Comparison of ENCODE assay signal across 14 mouse cellular contexts in genomic region chr2:33461066-33461465, GRCm38 (mm10).
"Had no signal": no experiment of that assay in that cellular context is flagged by ENCODE, and none has a peak within 500 bp of the region (broad histone marks: within the 10 kb centered on the region; RNA-seq: fewer than 3 reads in every experiment).

No protein-coding gene starts in this region.

- H3K4me3 ChIP-seq: megakaryocyte, embryonic 14.5 days; midbrain, embryonic 13.5 days; midbrain, embryonic 15.5 days; neural tube, embryonic 12.5 days; stomach, embryonic 15.5 days had no signal

- H3K9me3 ChIP-seq: megakaryocyte, embryonic 14.5 days; midbrain, embryonic 13.5 days; midbrain, embryonic 15.5 days; neural tube, embryonic 12.5 days; stomach, embryonic 15.5 days had no signal

- H3K27ac ChIP-seq: midbrain, embryonic 13.5 days; midbrain, embryonic 15.5 days; neural tube, embryonic 12.5 days; stomach, embryonic 15.5 days; stomach, postnatal 0 days had no signal

- H3K4me2 ChIP-seq: lung, embryonic 14.5 days; midbrain, embryonic 11.5 days; midbrain, embryonic 13.5 days; midbrain, embryonic 15.5 days; neural tube, embryonic 12.5 days; stomach, embryonic 15.5 days had no signal

- H3K27me3 ChIP-seq: megakaryocyte, embryonic 14.5 days; midbrain, embryonic 13.5 days; midbrain, embryonic 15.5 days; neural tube, embryonic 12.5 days; stomach, embryonic 15.5 days had no signal

- ATAC-seq: midbrain, embryonic 13.5 days; midbrain, embryonic 15.5 days had no signal

- DNase-seq: lung, embryonic 14.5 days; lung, postnatal 10 days; lung, postnatal 4 days; right cerebral cortex, postnatal 14 days; thymus, adult 18-20 months; thymus, postnatal 14 days; thymus, postnatal 36 days had no signal

- H3K9ac ChIP-seq: lung, embryonic 14.5 days; midbrain, embryonic 13.5 days; midbrain, embryonic 15.5 days; neural tube, embryonic 12.5 days; stomach, embryonic 15.5 days had no signal
